Mouse (Mus musculus): ENCODE measurements around the gene Kcnmb3. TPM values are rescaled to one million over a fixed set of nuclear protein-coding genes. Genes with fewer than 3 reads are reported as not detected.

The Kcnmb3 gene
- polyA plus RNA-seq, 1 experiment from 2014 or later, result not detected

- 93% methylated on average over 7 of the region's 7 CpGs for WGBS
- H3K27ac ChIP-seq (ENCODE audit: low read depth, low read length), result no peak overlapping the region
- H3K4me1 ChIP-seq (ENCODE audit: control insufficient read depth, insufficient read depth, low read length), result peaks cover 7% of the 10 kb centered on the region; the same call in 1 of the 2 replicates
- no peak overlapping the region for H3K9ac ChIP-seq (ENCODE audit: low read length)
- H3K36me3 ChIP-seq (ENCODE audit: control insufficient read depth, insufficient read depth, low read length), result 0 out of 2 replicates have a peak, but pooled peaks cover 2% of the 10 kb centered on the region
- ATAC-seq (ENCODE audit: insufficient read depth, low FRiP score, low TSS enrichment), result no peak
- H3K4me3 ChIP-seq (ENCODE audit: low read depth, low read length), result no peak overlapping the region
- H3K9me3 ChIP-seq (ENCODE audit: control insufficient read depth, low read length), result no peaks in the 10 kb centered on the region
- no peaks in the 10 kb centered on the region for H3K27me3 ChIP-seq (ENCODE audit: control insufficient read depth, insufficient read depth, low read length)
- no peak for DNase-seq (ENCODE audit: low spot score)
- H3K4me2 ChIP-seq (ENCODE audit: low read depth), result no peak overlapping the region
Observed at GRCm38 (mm10) chr3:32512686-32513284, 20.8 kb upstream of the Kcnmb3 start.

- Histone ChIP-seq H3K27ac (ENCODE audit: low read depth, low read length) (no peak overlapping the region), H3K4me3 (ENCODE audit: low read depth, low read length) (peak overlapping the region; percentile 87), H3K9me3 (ENCODE audit: control insufficient read depth, low read length) (no peaks in the 10 kb centered on the region), H3K9ac (ENCODE audit: low read length) (peak overlapping the region; percentile 93), H3K27me3 (ENCODE audit: control insufficient read depth, insufficient read depth, low read length) (no peaks in the 10 kb centered on the region), H3K4me2 (ENCODE audit: low read depth) (peak overlapping the region; percentile 82), H3K36me3 (ENCODE audit: control insufficient read depth, insufficient read depth, low read length) (no peaks in the 10 kb centered on the region), H3K4me1 (ENCODE audit: control insufficient read depth, insufficient read depth, low read length) (peaks cover 7% of the 10 kb centered on the region; the same call in 1 of the 2 replicates)
- ATAC-seq (ENCODE audit: insufficient read depth, low FRiP score, low TSS enrichment), result no peak
- peak; percentile 19 for DNase-seq (ENCODE audit: low spot score)
- 8% methylated on average over 13 of the region's 13 CpGs for WGBS
Observed at GRCm38 (mm10) chr3:32511191-32511550, 19.1 kb upstream of the Kcnmb3 start.

- Histone ChIP-seq H3K9ac (ENCODE audit: low read length) (peak overlapping the region; percentile 93), H3K4me1 (ENCODE audit: control insufficient read depth, insufficient read depth, low read length) (peaks cover 7% of the 10 kb centered on the region; the same call in 1 of the 2 replicates), H3K36me3 (ENCODE audit: control insufficient read depth, insufficient read depth, low read length) (no peaks in the 10 kb centered on the region), H3K27me3 (ENCODE audit: control insufficient read depth, insufficient read depth, low read length) (no peaks in the 10 kb centered on the region), H3K9me3 (ENCODE audit: control insufficient read depth, low read length) (no peaks in the 10 kb centered on the region), H3K27ac (ENCODE audit: low read depth, low read length) (peak overlapping the region; percentile 85), H3K4me3 (ENCODE audit: low read depth, low read length) (peak overlapping the region; percentile 87), H3K4me2 (ENCODE audit: low read depth) (peak overlapping the region; percentile 82)
- ATAC-seq (ENCODE audit: insufficient read depth, low FRiP score, low TSS enrichment) (peak; percentile 89), DNase-seq (ENCODE audit: low spot score) (peak; percentile 98)
- under 1% methylated on average over 62 of the region's 69 CpGs for WGBS
Observed at GRCm38 (mm10) chr3:32510375-32511190, 18.6 kb upstream of the Kcnmb3 start.

- WGBS, result 8% methylated on average over 24 of the region's 24 CpGs
- Histone ChIP-seq H3K4me1 (ENCODE audit: control insufficient read depth, insufficient read depth, low read length) (peaks cover 7% of the 10 kb centered on the region; the same call in 1 of the 2 replicates), H3K4me2 (ENCODE audit: low read depth) (peak within 1 kb of the TSS; percentile 82), H3K27me3 (ENCODE audit: control insufficient read depth, insufficient read depth, low read length) (no peaks in the 10 kb centered on the region), H3K4me3 (ENCODE audit: low read depth, low read length) (peak within 1 kb of the TSS; percentile 87), H3K27ac (ENCODE audit: low read depth, low read length) (peak within 1 kb of the TSS; percentile 85), H3K36me3 (ENCODE audit: control insufficient read depth, insufficient read depth, low read length) (no peaks in the 10 kb centered on the region), H3K9me3 (ENCODE audit: control insufficient read depth, low read length) (no peaks in the 10 kb centered on the region), H3K9ac (ENCODE audit: low read length) (peak within 1 kb of the TSS; percentile 93)
- DNase-seq (ENCODE audit: low spot score), result no peak
- ATAC-seq (ENCODE audit: insufficient read depth, low FRiP score, low TSS enrichment), result no peak; the same call in 1 of the 2 replicates
Observed at GRCm38 (mm10) chr3:32509496-32510374, 17.7 kb upstream of the Kcnmb3 start, which contains the start of gene Zfp639. Gene Zfp639 (plus strand): TSS chr3:32510259.

- H3K4me3 ChIP-seq (ENCODE audit: low read depth, low read length), result peak overlapping the region; percentile 16
- H3K4me1 ChIP-seq (ENCODE audit: control insufficient read depth, insufficient read depth, low read length), result peaks cover 7% of the 10 kb centered on the region; the same call in 1 of the 2 replicates
- H3K4me2 ChIP-seq (ENCODE audit: low read depth), result peak overlapping the region; percentile 41
- ATAC-seq (ENCODE audit: insufficient read depth, low FRiP score, low TSS enrichment) (peak; percentile 24; the same call in 1 of the 2 replicates), DNase-seq (ENCODE audit: low spot score) (peak; percentile 76)
- no peaks in the 10 kb centered on the region for H3K36me3 ChIP-seq (ENCODE audit: control insufficient read depth, insufficient read depth, low read length)
- H3K27ac ChIP-seq (ENCODE audit: low read depth, low read length), result no peak overlapping the region
- H3K9ac ChIP-seq (ENCODE audit: low read length), result peak overlapping the region; percentile 22; the same call in 1 of the 2 replicates
- 5% methylated on average over 17 of the region's 17 CpGs for WGBS
- no peaks in the 10 kb centered on the region for H3K27me3 ChIP-seq (ENCODE audit: control insufficient read depth, insufficient read depth, low read length)
- no peaks in the 10 kb centered on the region for H3K9me3 ChIP-seq (ENCODE audit: control insufficient read depth, low read length)
Observed at GRCm38 (mm10) chr3:32508666-32509324, 16.8 kb upstream of the Kcnmb3 start.

- ATAC-seq (ENCODE audit: insufficient read depth, low FRiP score, low TSS enrichment) (no peak), DNase-seq (ENCODE audit: low spot score) (no peak)
- H3K36me3 ChIP-seq (ENCODE audit: control insufficient read depth, insufficient read depth, low read length), result no peaks in the 10 kb centered on the region
- H3K4me1 ChIP-seq (ENCODE audit: control insufficient read depth, insufficient read depth, low read length), result peaks cover 6% of the 10 kb centered on the region; the same call in 1 of the 2 replicates
- no peak overlapping the region for H3K9ac ChIP-seq (ENCODE audit: low read length)
- no peak overlapping the region for H3K4me2 ChIP-seq (ENCODE audit: low read depth)
- no peaks in the 10 kb centered on the region for H3K9me3 ChIP-seq (ENCODE audit: control insufficient read depth, low read length)
- H3K4me3 ChIP-seq (ENCODE audit: low read depth, low read length), result no peak overlapping the region
- no peak overlapping the region for H3K27ac ChIP-seq (ENCODE audit: low read depth, low read length)
- no peaks in the 10 kb centered on the region for H3K27me3 ChIP-seq (ENCODE audit: control insufficient read depth, insufficient read depth, low read length)
- WGBS, result 65% methylated on average over 11 of the region's 11 CpGs
Observed at GRCm38 (mm10) chr3:32506366-32507225, 14.6 kb upstream of the Kcnmb3 start.

GRCm38 (mm10) chr3:32505841-32506240 is 13.8 kb upstream of the Kcnmb3 start:
- Histone ChIP-seq H3K9me3 (ENCODE audit: control insufficient read depth, low read length) (no peaks in the 10 kb centered on the region), H3K27ac (ENCODE audit: low read depth, low read length) (no peak overlapping the region), H3K36me3 (ENCODE audit: control insufficient read depth, insufficient read depth, low read length) (no peaks in the 10 kb centered on the region), H3K27me3 (ENCODE audit: control insufficient read depth, insufficient read depth, low read length) (no peaks in the 10 kb centered on the region), H3K9ac (ENCODE audit: low read length) (no peak overlapping the region), H3K4me3 (ENCODE audit: low read depth, low read length) (no peak overlapping the region), H3K4me1 (ENCODE audit: control insufficient read depth, insufficient read depth, low read length) (peaks cover 3% of the 10 kb centered on the region; the same call in 1 of the 2 replicates), H3K4me2 (ENCODE audit: low read depth) (no peak overlapping the region)
- DNase-seq (ENCODE audit: low spot score) (no peak), ATAC-seq (ENCODE audit: insufficient read depth, low FRiP score, low TSS enrichment) (no peak)
- 78% methylated on average over 3 of the region's 3 CpGs for WGBS

Measured in neural tube, embryonic 11.5 days (tissue).